Mouse (Mus musculus): ENCODE results near the gene Tmem235. TPM values are rescaled to one million over a fixed set of nuclear protein-coding genes. Genes with fewer than 3 reads are reported as not detected.

Tmem235 gene
- polyA plus RNA-seq, 1 experiment from 2014 or later = not detected

GRCm38 (mm10) chr11:117840910-117841309 is 19.6 kb upstream of the Tmem235 start:
- no peak overlapping the region for H3K4me2 ChIP-seq (ENCODE audit: low read depth)
- 50% methylated on average over 1 of the region's 1 CpGs for WGBS

GRCm38 (mm10) chr11:117843434-117843833 is 17.1 kb upstream of the Tmem235 start:
- H3K4me1 ChIP-seq (ENCODE audit: control insufficient read depth, insufficient read depth, low read length) = peaks cover 3% of the 10 kb centered on the region; the same call in 1 of the 2 replicates
- H3K27ac ChIP-seq (ENCODE audit: low read depth, low read length) = no peak overlapping the region
- ATAC-seq (ENCODE audit: insufficient read depth, low FRiP score, low TSS enrichment) (no peak), DNase-seq (ENCODE audit: low spot score) (no peak)
- WGBS = 92% methylated on average over 2 of the region's 2 CpGs
- no peaks in the 10 kb centered on the region for H3K36me3 ChIP-seq (ENCODE audit: control insufficient read depth, insufficient read depth, low read length)
- no peak overlapping the region for H3K4me3 ChIP-seq (ENCODE audit: low read depth, low read length)
- H3K4me2 ChIP-seq (ENCODE audit: low read depth) = no peak overlapping the region
- no peak overlapping the region for H3K9ac ChIP-seq (ENCODE audit: low read length)
- H3K9me3 ChIP-seq (ENCODE audit: control insufficient read depth, low read length) = no peaks in the 10 kb centered on the region
- no peaks in the 10 kb centered on the region for H3K27me3 ChIP-seq (ENCODE audit: control insufficient read depth, insufficient read depth, low read length)

More at GRCm38 (mm10) chr11:117840910-117841309, 19.6 kb upstream of the Tmem235 start:
- no peak overlapping the region for H3K27ac ChIP-seq (ENCODE audit: low read depth, low read length)
- no peak for DNase-seq (ENCODE audit: low spot score)
- H3K36me3 ChIP-seq (ENCODE audit: control insufficient read depth, insufficient read depth, low read length) = no peaks in the 10 kb centered on the region
- H3K4me1 ChIP-seq (ENCODE audit: control insufficient read depth, insufficient read depth, low read length) = no peaks in the 10 kb centered on the region
- no peak overlapping the region for H3K9ac ChIP-seq (ENCODE audit: low read length)
- no peaks in the 10 kb centered on the region for H3K9me3 ChIP-seq (ENCODE audit: control insufficient read depth, low read length)
- no peak for ATAC-seq (ENCODE audit: insufficient read depth, low FRiP score, low TSS enrichment)
- H3K4me3 ChIP-seq (ENCODE audit: low read depth, low read length) = no peak overlapping the region
- no peaks in the 10 kb centered on the region for H3K27me3 ChIP-seq (ENCODE audit: control insufficient read depth, insufficient read depth, low read length)

- Histone ChIP-seq H3K27ac (ENCODE audit: low read depth, low read length) (no peak overlapping the region), H3K27me3 (ENCODE audit: control insufficient read depth, insufficient read depth, low read length) (no peaks in the 10 kb centered on the region), H3K9me3 (ENCODE audit: control insufficient read depth, low read length) (no peaks in the 10 kb centered on the region), H3K4me2 (ENCODE audit: low read depth) (no peak overlapping the region), H3K4me3 (ENCODE audit: low read depth, low read length) (no peak overlapping the region), H3K36me3 (ENCODE audit: control insufficient read depth, insufficient read depth, low read length) (no peaks in the 10 kb centered on the region), H3K9ac (ENCODE audit: low read length) (no peak overlapping the region), H3K4me1 (ENCODE audit: control insufficient read depth, insufficient read depth, low read length) (peaks cover 9% of the 10 kb centered on the region; the same call in 1 of the 2 replicates)
- 74% methylated on average over 2 of the region's 2 CpGs for WGBS
- no peak for DNase-seq (ENCODE audit: low spot score)
- ATAC-seq (ENCODE audit: insufficient read depth, low FRiP score, low TSS enrichment) = no peak
Measured at GRCm38 (mm10) chr11:117844997-117845396, 15.6 kb upstream of the Tmem235 start.

GRCm38 (mm10) chr11:117845651-117846050 is 14.9 kb upstream of the Tmem235 start:
- H3K4me1 ChIP-seq (ENCODE audit: control insufficient read depth, insufficient read depth, low read length) = peaks cover 12% of the 10 kb centered on the region; the same call in 1 of the 2 replicates
- WGBS = 87% methylated on average over 2 of the region's 2 CpGs
- no peak for DNase-seq (ENCODE audit: low spot score)
- H3K27me3 ChIP-seq (ENCODE audit: control insufficient read depth, insufficient read depth, low read length) = no peaks in the 10 kb centered on the region
- no peaks in the 10 kb centered on the region for H3K36me3 ChIP-seq (ENCODE audit: control insufficient read depth, insufficient read depth, low read length)
- H3K4me3 ChIP-seq (ENCODE audit: low read depth, low read length) = no peak overlapping the region
- H3K9me3 ChIP-seq (ENCODE audit: control insufficient read depth, low read length) = no peaks in the 10 kb centered on the region
- H3K4me2 ChIP-seq (ENCODE audit: low read depth) = no peak overlapping the region
- no peak overlapping the region for H3K9ac ChIP-seq (ENCODE audit: low read length)
- ATAC-seq (ENCODE audit: insufficient read depth, low FRiP score, low TSS enrichment) = no peak
- H3K27ac ChIP-seq (ENCODE audit: low read depth, low read length) = no peak overlapping the region

GRCm38 (mm10) chr11:117846640-117847039 is 13.9 kb upstream of the Tmem235 start:
- ATAC-seq (ENCODE audit: insufficient read depth, low FRiP score, low TSS enrichment) = no peak
- no peaks in the 10 kb centered on the region; the same call in 1 of the 2 replicates for H3K36me3 ChIP-seq (ENCODE audit: control insufficient read depth, insufficient read depth, low read length)

GRCm38 (mm10) chr11:117847593-117848215 is 12.8 kb upstream of the Tmem235 start:
- Histone ChIP-seq H3K4me2 (ENCODE audit: low read depth) (no peak overlapping the region), H3K27ac (ENCODE audit: low read depth, low read length) (no peak overlapping the region), H3K4me1 (ENCODE audit: control insufficient read depth, insufficient read depth, low read length) (peaks cover 12% of the 10 kb centered on the region; the same call in 1 of the 2 replicates), H3K9ac (ENCODE audit: low read length) (peak overlapping the region; percentile 62; the same call in 1 of the 2 replicates), H3K27me3 (ENCODE audit: control insufficient read depth, insufficient read depth, low read length) (no peaks in the 10 kb centered on the region), H3K9me3 (ENCODE audit: control insufficient read depth, low read length) (no peaks in the 10 kb centered on the region), H3K4me3 (ENCODE audit: low read depth, low read length) (no peak overlapping the region), H3K36me3 (ENCODE audit: control insufficient read depth, insufficient read depth, low read length) (peaks cover under 1% of the 10 kb centered on the region)
- ATAC-seq (ENCODE audit: insufficient read depth, low FRiP score, low TSS enrichment) = no peak
- no peak for DNase-seq (ENCODE audit: low spot score)
- WGBS = 81% methylated on average over 7 of the region's 7 CpGs

More at GRCm38 (mm10) chr11:117846640-117847039, 13.9 kb upstream of the Tmem235 start:
- H3K9ac ChIP-seq (ENCODE audit: low read length) = no peak overlapping the region
- H3K4me1 ChIP-seq (ENCODE audit: control insufficient read depth, insufficient read depth, low read length) = peaks cover 12% of the 10 kb centered on the region; the same call in 1 of the 2 replicates
- no peak overlapping the region for H3K27ac ChIP-seq (ENCODE audit: low read depth, low read length)
- WGBS = 68% methylated on average over 5 of the region's 5 CpGs
- H3K4me3 ChIP-seq (ENCODE audit: low read depth, low read length) = no peak overlapping the region
- H3K27me3 ChIP-seq (ENCODE audit: control insufficient read depth, insufficient read depth, low read length) = no peaks in the 10 kb centered on the region
- H3K4me2 ChIP-seq (ENCODE audit: low read depth) = no peak overlapping the region
- H3K9me3 ChIP-seq (ENCODE audit: control insufficient read depth, low read length) = no peaks in the 10 kb centered on the region
- no peak for DNase-seq (ENCODE audit: low spot score)

GRCm38 (mm10) chr11:117848271-117848984 is 12.1 kb upstream of the Tmem235 start:
- DNase-seq (ENCODE audit: low spot score) = no peak
- Histone ChIP-seq H3K9me3 (ENCODE audit: control insufficient read depth, low read length) (no peaks in the 10 kb centered on the region), H3K4me3 (ENCODE audit: low read depth, low read length) (peak overlapping the region; percentile 50), H3K4me1 (ENCODE audit: control insufficient read depth, insufficient read depth, low read length) (peaks cover 12% of the 10 kb centered on the region; the same call in 1 of the 2 replicates), H3K9ac (ENCODE audit: low read length) (peak overlapping the region; percentile 62), H3K36me3 (ENCODE audit: control insufficient read depth, insufficient read depth, low read length) (peaks cover 3% of the 10 kb centered on the region), H3K4me2 (ENCODE audit: low read depth) (peak overlapping the region; percentile 48), H3K27ac (ENCODE audit: low read depth, low read length) (peak overlapping the region; percentile 86), H3K27me3 (ENCODE audit: control insufficient read depth, insufficient read depth, low read length) (no peaks in the 10 kb centered on the region)
- WGBS = 9% methylated on average over 19 of the region's 19 CpGs
- ATAC-seq (ENCODE audit: insufficient read depth, low FRiP score, low TSS enrichment) = peak; percentile 75

GRCm38 (mm10) chr11:117848985-117849671 is 11.4 kb upstream of the Tmem235 start, which contains the start of gene Birc5:
Gene Birc5, plus strand, starts transcription at chr11:117849251.
- DNase-seq (ENCODE audit: low spot score) (peak; percentile 99), ATAC-seq (ENCODE audit: insufficient read depth, low FRiP score, low TSS enrichment) (peak; percentile 92)
- peak within 1 kb of the TSS; percentile 86 for H3K27ac ChIP-seq (ENCODE audit: low read depth, low read length)
- H3K9ac ChIP-seq (ENCODE audit: low read length) = peak within 1 kb of the TSS; percentile 62
- H3K36me3 ChIP-seq (ENCODE audit: control insufficient read depth, insufficient read depth, low read length) = peaks cover 4% of the 10 kb centered on the region
- H3K4me2 ChIP-seq (ENCODE audit: low read depth) = peak within 1 kb of the TSS; percentile 65
- H3K4me3 ChIP-seq (ENCODE audit: low read depth, low read length) = peak within 1 kb of the TSS; percentile 50
- no peaks in the 10 kb centered on the region for H3K27me3 ChIP-seq (ENCODE audit: control insufficient read depth, insufficient read depth, low read length)
- no peaks in the 10 kb centered on the region for H3K9me3 ChIP-seq (ENCODE audit: control insufficient read depth, low read length)
- WGBS = under 1% methylated on average over 50 of the region's 51 CpGs
- peaks cover 12% of the 10 kb centered on the region; the same call in 1 of the 2 replicates for H3K4me1 ChIP-seq (ENCODE audit: control insufficient read depth, insufficient read depth, low read length)
